Mouse (Mus musculus) megakaryocyte, embryonic 14.5 days (primary cell): ENCODE results near the gene Gm3776. TPM values are rescaled to one million over a fixed set of nuclear protein-coding genes. Genes with fewer than 3 reads are reported as not detected.
"Not testable (repeated sequence)": the region's sequence is repeated elsewhere in the genome, so short reads cannot be mapped to it uniquely, and the experiment has no call there.

Experiments
- H3K27me3 ChIP-seq: replicated peaks from 2 replicates; pipeline ENCODE3; 2012; ENCODE audit warnings: inconsistent platforms
- H3K36me3 ChIP-seq: replicated peaks from 2 replicates; pipeline ENCODE3; 2012; ENCODE audit warnings: low read length, inconsistent platforms, mixed read lengths
- H3K4me1 ChIP-seq: 2 replicates; pipeline ENCODE4 v1.6.1; 2012; ENCODE audit warnings: inconsistent platforms
- H3K4me3 ChIP-seq: replicated peaks from 2 replicates; pipeline ENCODE3; 2012; ENCODE audit warnings: moderate library complexity, mild to moderate bottlenecking, inconsistent platforms
- H3K9me3 ChIP-seq: 2 replicates; pipeline ENCODE4 v1.6.1; 2012; ENCODE audit warnings: inconsistent platforms
- FLI1 ChIP-seq: IDR thresholded peaks from 2 replicates; pipeline ENCODE4 v1.6.1; 2012; ENCODE audit warnings: low read length, inconsistent platforms, mixed read lengths
- GATA1 ChIP-seq: IDR thresholded peaks from 3 replicates; pipeline ENCODE4 v1.6.1; 2012; ENCODE audit warnings: mixed read lengths, low read length, inconsistent platforms, borderline replicate concordance
- polyA plus RNA-seq: library from polyadenylated mRNA; stranded (reverse); fragments of >175 nt; gene quantifications from 2 replicates; pipeline ENCODE4 v1.2.3, GENCODE M21; 2012; ENCODE audit warnings: low replicate concordance; ENCODE audit not compliant: insufficient read depth

Gene Gm3776
- polyA plus RNA-seq, 1 experiment, result not detected

DNA sequence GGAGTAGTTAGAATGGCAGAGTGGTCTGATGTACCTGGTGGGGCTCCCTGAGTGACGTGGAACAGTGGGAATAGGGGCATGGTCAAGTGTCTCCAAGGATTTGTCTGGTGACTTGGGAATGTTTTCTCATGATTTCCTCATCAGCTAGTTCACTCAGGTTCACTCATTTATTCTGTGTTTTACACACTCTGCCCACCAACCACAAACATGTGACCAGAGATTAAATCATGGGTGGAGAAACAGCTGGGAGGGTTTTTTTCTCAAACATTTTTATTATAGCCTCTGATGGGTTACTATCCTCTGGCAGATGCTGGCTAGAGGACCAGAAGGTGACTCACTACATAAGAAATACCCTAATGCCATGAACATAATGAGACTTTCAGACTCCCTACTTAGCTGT lies 41.3 kb downstream of the Gm3776 start:
- TF ChIP-seq FLI1 (no peak), GATA1 (no peak)

DNA sequence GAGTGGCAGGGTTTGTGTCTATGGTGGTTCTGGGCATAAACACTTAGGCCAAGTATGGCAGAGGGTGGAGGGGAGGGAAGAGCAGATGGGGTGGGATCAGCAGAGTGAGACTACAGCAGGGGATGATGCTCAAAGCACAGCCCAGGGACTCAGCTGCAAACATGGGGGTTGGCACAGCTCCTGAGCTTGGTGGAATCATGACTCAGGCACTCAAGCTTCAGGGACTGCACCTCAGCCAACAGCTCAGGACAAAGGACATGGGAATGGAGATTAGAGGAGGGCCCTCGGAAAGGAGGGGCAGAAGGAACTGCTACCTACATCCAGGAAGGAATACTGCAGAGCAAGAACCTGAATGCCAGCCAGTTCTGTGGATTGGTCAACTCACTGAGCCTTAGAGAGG lies 42.2 kb downstream of the Gm3776 start:
- H3K36me3 ChIP-seq, H3K27me3 ChIP-seq, H3K9me3 ChIP-seq, H3K4me3 ChIP-seq: not testable (repeated sequence)
- H3K4me1 ChIP-seq, result peaks cover 20% of the 10 kb centered on the region

More for the DNA sequence above, 41.3 kb downstream of the Gm3776 start:
- no peak overlapping the region for H3K4me3 ChIP-seq
- H3K27me3 ChIP-seq, result peaks cover 9% of the 10 kb centered on the region
- no peaks in the 10 kb centered on the region for H3K36me3 ChIP-seq
- H3K9me3 ChIP-seq, result peaks cover 3% of the 10 kb centered on the region; the same call in 1 of the 2 replicates
- peaks cover 20% of the 10 kb centered on the region for H3K4me1 ChIP-seq

GRCm38 (mm10) chr9:78308122-78308521 lies 51.2 kb downstream of the Gm3776 start:
- H3K4me1 ChIP-seq, H3K27me3 ChIP-seq, H3K9me3 ChIP-seq, H3K4me3 ChIP-seq, H3K36me3 ChIP-seq: not testable (repeated sequence)

DNA sequence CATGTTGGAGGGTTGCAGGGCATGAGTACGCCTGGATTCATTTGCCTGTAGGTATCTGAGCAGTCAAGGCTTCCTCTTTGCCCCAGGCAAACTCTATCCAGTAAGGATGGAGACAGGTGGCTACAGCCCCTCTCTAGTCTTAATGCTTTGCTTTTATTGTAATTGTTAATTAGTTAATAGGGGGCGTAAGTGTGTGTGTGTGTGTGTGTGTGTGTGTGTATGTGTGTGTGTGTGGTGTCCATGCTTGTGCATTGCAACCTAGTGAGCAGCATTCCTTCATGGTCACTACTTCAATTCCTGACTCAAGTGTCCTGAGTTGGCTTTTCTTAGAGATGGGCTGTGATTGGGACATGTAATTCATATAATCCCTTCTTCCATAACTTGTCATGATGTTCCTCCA lies 57.8 kb downstream of the Gm3776 start, which contains the start of gene Omt2a:
Omt2a (minus strand) TSS at position 101 of the 400 bp plus-strand sequence.
- TF ChIP-seq GATA1 (no peak), FLI1 (no peak)
- Histone ChIP-seq H3K4me1 (peaks cover 3% of the 10 kb centered on the region; the same call in 1 of the 2 replicates), H3K27me3 (peaks cover 9% of the 10 kb centered on the region), H3K4me3 (no peak within 1 kb of the TSS), H3K9me3 (no peaks in the 10 kb centered on the region), H3K36me3 (no peaks in the 10 kb centered on the region)

Other genes starting within 250 kb of the Gm3776 start
- gene Gcm1, start 205.2 kb upstream of the Gm3776 start, polyA plus RNA-seq, result not detected in 2 replicates
- gene Fbxo9, start 148.1 kb upstream of the Gm3776 start, polyA plus RNA-seq, result 67.6 and 168 TPM in 2 replicates
- gene Ick, start 147.9 kb upstream of the Gm3776 start, polyA plus RNA-seq, result 23.0 and 64.0 TPM in 2 replicates
- gene Gsta4, start 74.4 kb upstream of the Gm3776 start, polyA plus RNA-seq, result 0.09 TPM in 1 of 2 replicates, not detected in the other
- gene Gsta1, start 26.5 kb upstream of the Gm3776 start, polyA plus RNA-seq, result not detected in 2 replicates
- gene Gm10639, start 32.8 kb downstream of the Gm3776 start, polyA plus RNA-seq, result not detected in 2 replicates
- gene Omt2a, start 57.7 kb downstream of the Gm3776 start, polyA plus RNA-seq, result not detected in 2 replicates
- gene Omt2b, start 70.5 kb downstream of the Gm3776 start, polyA plus RNA-seq, result not detected in 2 replicates
- not detected in 2 replicates for gene Gsta2, start 98.7 kb downstream of the Gm3776 start, polyA plus RNA-seq
- gene Dppa5a, start 111.0 kb downstream of the Gm3776 start, polyA plus RNA-seq, result not detected in 2 replicates
- not detected in 2 replicates for gene Ooep, start 121.6 kb downstream of the Gm3776 start, polyA plus RNA-seq
- 0.07 TPM in 1 of 2 replicates, not detected in the other for gene Ddx43, start 138.6 kb downstream of the Gm3776 start, polyA plus RNA-seq
- gene Cgas, start 186.1 kb downstream of the Gm3776 start, polyA plus RNA-seq, result 2.0 and 2.8 TPM in 2 replicates
- 5.6 and 19.5 TPM in 2 replicates for gene Mto1, start 191.1 kb downstream of the Gm3776 start, polyA plus RNA-seq
- gene Gm17324, start 191.7 kb downstream of the Gm3776 start, polyA plus RNA-seq, result 0.54 TPM in 1 of 2 replicates, not detected in the other
- 154 and 597 TPM in 2 replicates for gene Eef1a1, start 232.0 kb downstream of the Gm3776 start, polyA plus RNA-seq